Mouse (Mus musculus): ENCODE data around the gene Rrp9. TPM values are rescaled to one million over a fixed set of nuclear protein-coding genes. Genes with fewer than 3 reads are reported as not detected.

Gene Rrp9
- polyA plus RNA-seq (2015; fragmentation: Nextera tagmentation; extraction: Ambion mirVana), result 43.9 and 44.0 TPM in 2 replicates

DNA sequence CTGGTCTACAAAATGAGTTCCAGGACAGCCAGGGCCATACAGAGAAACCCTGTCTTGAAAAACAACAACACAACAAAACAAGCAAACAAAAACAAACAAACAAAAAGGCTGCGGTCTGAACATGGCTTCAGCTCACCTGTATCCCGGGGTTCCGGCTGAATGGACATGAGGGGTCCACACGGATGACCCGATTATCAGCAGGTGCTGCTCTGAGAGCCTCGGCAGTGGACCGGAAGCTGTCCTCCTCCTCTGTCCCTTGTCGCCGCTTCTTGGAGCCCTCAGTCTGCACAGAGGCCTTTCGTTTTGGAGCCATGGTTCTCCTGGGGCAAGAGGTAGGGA lies at the start of gene Rrp9:
Rrp9 (plus strand) TSS at position 301 of the 339 bp plus-strand sequence.
- Histone ChIP-seq H3K4me3 (no peak within 1 kb of the TSS), H3K9me3 (no peaks in the 10 kb centered on the region), H3K4me2 (peak within 1 kb of the TSS; percentile 37), H3K4me1 (replicated peaks) (peaks cover 46% of the 10 kb centered on the region), H3K27me3 (0 out of 2 replicates have a peak, but pooled peaks cover 3% of the 10 kb centered on the region), H3K27ac (peak within 1 kb of the TSS; percentile 18; the same call in 1 of the 2 replicates), H3K9ac (peak within 1 kb of the TSS; percentile 39), H3K36me3 (peaks cover 9% of the 10 kb centered on the region)
- ATAC-seq (ENCODE audit: low FRiP score), result no peak
- 92% methylated on average over 10 of the region's 10 CpGs for WGBS

DNA sequence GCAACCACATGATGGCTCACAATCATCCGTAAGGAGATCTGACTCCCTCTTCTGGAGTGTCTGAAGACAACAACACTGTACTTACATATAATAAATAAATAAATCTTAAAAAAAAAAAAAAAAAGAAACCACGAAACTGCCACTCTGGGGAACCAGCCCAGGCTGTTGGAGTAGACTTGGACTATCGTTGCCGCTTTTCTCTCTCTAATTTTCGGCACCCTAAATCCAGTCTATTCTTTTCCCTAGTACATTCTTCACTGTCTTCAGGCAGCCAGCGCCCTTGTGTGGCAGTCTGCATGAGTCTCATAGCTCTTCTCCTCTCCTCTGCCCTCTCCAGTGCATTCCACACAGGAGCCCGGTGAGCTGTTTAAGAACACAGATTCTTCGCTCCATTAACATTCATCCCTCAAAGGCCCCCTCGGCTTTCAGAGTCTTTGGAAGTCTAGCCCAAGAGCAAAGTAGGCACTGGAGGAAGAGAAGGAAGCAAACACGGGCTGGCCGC lies 47.0 kb upstream of the Rrp9 start:
- Histone ChIP-seq H3K9me3 (no peaks in the 10 kb centered on the region), H3K27me3 (no peaks in the 10 kb centered on the region), H3K4me1 (replicated peaks) (peaks cover 17% of the 10 kb centered on the region), H3K4me2 (peak overlapping the region; percentile 93), H3K9ac (peak overlapping the region; percentile 72), H3K36me3 (peaks cover 29% of the 10 kb centered on the region), H3K27ac (peak overlapping the region; percentile 96), H3K4me3 (peak overlapping the region; percentile 87)
- ATAC-seq (ENCODE audit: low FRiP score), result peak; percentile 74
- 18% methylated on average over 11 of the region's 11 CpGs for WGBS

DNA sequence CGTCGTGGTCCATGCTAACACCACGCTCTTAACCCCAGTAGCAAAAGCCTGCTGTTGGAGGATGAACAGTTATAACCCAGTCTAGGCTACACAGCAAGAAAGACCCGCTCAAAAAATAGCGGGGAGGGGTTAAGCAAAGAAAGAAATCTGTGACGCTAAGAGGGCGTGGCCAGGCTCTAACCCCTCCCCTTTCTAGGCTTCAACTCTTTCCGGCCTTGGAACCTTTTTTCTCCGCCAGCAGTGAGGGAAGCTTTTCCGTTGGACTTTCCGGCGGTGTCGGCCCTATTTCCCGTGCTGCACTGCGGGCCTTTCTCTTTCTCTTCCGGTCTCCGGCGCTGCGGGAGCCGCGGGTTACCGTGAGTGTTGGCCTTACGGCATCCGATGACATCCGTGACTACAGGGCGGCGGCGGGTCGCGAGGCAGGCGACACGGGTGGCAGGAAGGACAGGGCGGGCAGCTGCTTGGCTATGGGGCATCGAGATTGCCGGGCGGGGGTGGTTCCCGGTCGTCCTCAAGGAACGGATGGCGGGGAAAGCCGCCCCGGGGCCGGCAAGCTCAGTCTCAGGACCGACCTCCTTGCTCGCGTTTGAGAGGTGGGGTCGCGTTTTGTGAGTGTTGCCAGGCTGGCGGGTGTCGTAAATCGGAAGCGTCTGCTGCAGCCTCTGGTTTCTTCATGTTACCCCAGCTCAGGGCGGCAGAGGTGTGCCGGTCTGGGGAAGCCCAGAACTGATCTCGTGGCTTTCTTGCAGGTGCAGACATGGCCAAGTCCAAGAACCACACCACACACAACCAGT lies 46.3 kb upstream of the Rrp9 start, which contains the start of gene Rpl29:
Rpl29 (plus strand) TSS at position 234 of the 794 bp plus-strand sequence.
- peak within 1 kb of the TSS; percentile 96 for H3K27ac ChIP-seq
- under 1% methylated on average over 55 of the region's 55 CpGs for WGBS
- no peaks in the 10 kb centered on the region for H3K27me3 ChIP-seq
- no peaks in the 10 kb centered on the region for H3K9me3 ChIP-seq
- peak within 1 kb of the TSS; percentile 87 for H3K4me3 ChIP-seq
- peaks cover 35% of the 10 kb centered on the region for H3K36me3 ChIP-seq
- peak within 1 kb of the TSS; percentile 93 for H3K4me2 ChIP-seq
- ATAC-seq (ENCODE audit: low FRiP score), result peak; percentile 91
- peak within 1 kb of the TSS; percentile 99 for H3K9ac ChIP-seq
- peaks cover 17% of the 10 kb centered on the region for H3K4me1 ChIP-seq (replicated peaks)

- no peak for ATAC-seq (ENCODE audit: low FRiP score)
- WGBS, result 0% methylated on average over 4 of the region's 4 CpGs
- H3K4me2 ChIP-seq, result peak overlapping the region; percentile 93
- peak overlapping the region; percentile 87 for H3K4me3 ChIP-seq
- peaks cover 17% of the 10 kb centered on the region for H3K4me1 ChIP-seq (replicated peaks)
- H3K9ac ChIP-seq, result peak overlapping the region; percentile 99
- no peaks in the 10 kb centered on the region for H3K27me3 ChIP-seq
- no peaks in the 10 kb centered on the region for H3K9me3 ChIP-seq
- peaks cover 35% of the 10 kb centered on the region for H3K36me3 ChIP-seq
- peak overlapping the region; percentile 96 for H3K27ac ChIP-seq
Observed at GRCm38 (mm10) chr9:106430015-106430264, 45.8 kb upstream of the Rrp9 start.

DNA sequence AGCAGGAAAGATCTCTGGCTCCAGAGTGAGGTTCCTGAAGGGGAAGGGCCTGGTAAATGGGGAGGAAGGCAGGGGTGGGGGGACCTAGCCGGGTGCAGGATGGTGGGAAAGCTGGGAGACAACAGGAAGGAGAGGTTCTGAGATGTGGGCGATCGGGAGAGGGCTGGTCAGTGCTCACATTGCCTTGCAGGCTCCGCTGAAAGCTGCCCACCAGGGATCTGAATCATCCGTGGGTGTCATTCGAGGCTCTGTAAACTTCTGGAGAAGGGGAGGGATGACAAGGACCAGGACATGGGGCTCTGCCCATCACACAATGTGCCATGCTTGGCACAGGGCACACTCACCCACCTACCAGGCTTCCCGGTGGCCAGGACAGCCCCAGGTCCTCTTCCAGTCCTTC lies 42.4 kb upstream of the Rrp9 start:
- no peak overlapping the region for H3K27ac ChIP-seq
- no peak overlapping the region for H3K4me2 ChIP-seq
- ATAC-seq (ENCODE audit: low FRiP score), result no peak
- no peak overlapping the region for H3K9ac ChIP-seq
- H3K4me3 ChIP-seq, result no peak overlapping the region
- no peaks in the 10 kb centered on the region for H3K9me3 ChIP-seq
- peaks cover 35% of the 10 kb centered on the region for H3K36me3 ChIP-seq
- no peaks in the 10 kb centered on the region for H3K27me3 ChIP-seq
- WGBS, result 86% methylated on average over 6 of the region's 7 CpGs
- H3K4me1 ChIP-seq (replicated peaks), result peaks cover 35% of the 10 kb centered on the region

- ATAC-seq (ENCODE audit: low FRiP score), result no peak
- Histone ChIP-seq H3K4me2 (no peak overlapping the region), H3K36me3 (peaks cover 30% of the 10 kb centered on the region), H3K4me3 (no peak overlapping the region), H3K27me3 (no peaks in the 10 kb centered on the region), H3K9ac (no peak overlapping the region; the same call in 1 of the 2 replicates), H3K27ac (no peak overlapping the region), H3K4me1 (replicated peaks) (peaks cover 28% of the 10 kb centered on the region), H3K9me3 (no peaks in the 10 kb centered on the region)
- WGBS, result 87% methylated on average over 9 of the region's 9 CpGs
Observed at GRCm38 (mm10) chr9:106436566-106436965, 39.2 kb upstream of the Rrp9 start.

- peaks cover 35% of the 10 kb centered on the region for H3K4me1 ChIP-seq (replicated peaks)
- H3K27me3 ChIP-seq, result no peaks in the 10 kb centered on the region
- WGBS, result 88% methylated on average over 5 of the region's 5 CpGs
- no peak overlapping the region for H3K4me2 ChIP-seq
- H3K9me3 ChIP-seq, result no peaks in the 10 kb centered on the region
- ATAC-seq (ENCODE audit: low FRiP score), result no peak
- no peak overlapping the region for H3K27ac ChIP-seq
- no peak overlapping the region for H3K4me3 ChIP-seq
- H3K9ac ChIP-seq, result no peak overlapping the region
- H3K36me3 ChIP-seq, result peaks cover 3% of the 10 kb centered on the region; the same call in 1 of the 2 replicates
Observed at GRCm38 (mm10) chr9:106442680-106443079, 33.1 kb upstream of the Rrp9 start.

DNA sequence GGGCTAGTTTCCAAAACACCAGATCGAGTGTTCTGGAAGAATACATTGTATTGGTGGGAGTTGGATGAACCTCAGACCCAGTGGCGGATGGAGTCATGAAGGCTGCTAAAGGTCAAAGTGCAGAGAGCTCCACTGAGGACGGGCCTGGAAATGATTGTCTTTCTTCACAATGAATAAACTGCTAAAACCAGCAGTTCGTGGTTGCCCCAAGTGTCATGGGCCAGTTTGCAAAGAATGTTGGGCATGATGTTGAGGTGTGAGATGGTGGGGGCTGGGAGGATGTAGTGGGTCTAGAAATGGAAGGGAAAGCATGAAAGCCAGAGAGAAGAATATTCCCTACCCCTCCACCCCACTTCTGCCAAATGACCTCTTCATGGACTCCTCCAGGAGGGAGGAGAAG lies 30.9 kb upstream of the Rrp9 start:
- H3K4me2 ChIP-seq, result no peak overlapping the region
- WGBS, result 70% methylated on average over 4 of the region's 4 CpGs

DNA sequence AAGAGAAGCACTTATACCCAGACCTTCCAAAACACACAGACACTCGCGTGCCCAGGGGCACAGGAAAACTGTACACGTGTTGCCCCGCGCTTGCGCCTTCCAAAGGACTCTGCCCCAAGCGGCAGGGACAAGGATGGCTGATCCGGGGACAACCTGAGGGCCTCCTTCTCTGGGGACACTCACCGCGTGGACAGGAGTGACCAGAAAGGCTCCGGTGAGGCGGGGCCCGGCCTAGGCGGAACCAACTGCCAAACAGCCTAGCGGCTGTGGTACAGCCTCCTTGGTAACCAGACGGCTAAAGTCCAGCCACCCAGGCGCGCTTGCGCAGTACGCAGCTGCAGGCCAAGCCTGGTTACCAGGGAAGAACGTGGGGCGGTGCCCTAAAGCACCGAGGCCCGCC lies 28.4 kb upstream of the Rrp9 start, which contains the start of the genes Abhd14b and Abhd14a:
Abhd14b (plus strand) TSS at position 112 of the 400 bp plus-strand sequence.
Abhd14a (minus strand) TSS at position 331 of the 400 bp plus-strand sequence.
- H3K4me1 ChIP-seq (replicated peaks), result peaks cover 58% of the 10 kb centered on the region

More for the DNA sequence above, 30.9 kb upstream of the Rrp9 start:
- Histone ChIP-seq H3K9me3 (no peaks in the 10 kb centered on the region), H3K27me3 (no peaks in the 10 kb centered on the region), H3K36me3 (peaks cover 3% of the 10 kb centered on the region; the same call in 1 of the 2 replicates), H3K4me1 (replicated peaks) (peaks cover 40% of the 10 kb centered on the region), H3K9ac (no peak overlapping the region), H3K27ac (no peak overlapping the region), H3K4me3 (no peak overlapping the region)
- no peak for ATAC-seq (ENCODE audit: low FRiP score)

GRCm38 (mm10) chr9:106447951-106448350 lies 27.8 kb upstream of the Rrp9 start:
- Histone ChIP-seq H3K4me3 (peak overlapping the region; percentile 52), H3K4me2 (peak overlapping the region; percentile 73), H3K27me3 (0 out of 2 replicates have a peak, but pooled peaks cover 3% of the 10 kb centered on the region), H3K9ac (peak overlapping the region; percentile 72), H3K9me3 (no peaks in the 10 kb centered on the region), H3K36me3 (no peaks in the 10 kb centered on the region), H3K27ac (peak overlapping the region; percentile 65), H3K4me1 (replicated peaks) (peaks cover 64% of the 10 kb centered on the region)
- 44% methylated on average over 9 of the region's 9 CpGs for WGBS
- peak; percentile 38 for ATAC-seq (ENCODE audit: low FRiP score)

More for the DNA sequence above, 28.4 kb upstream of the Rrp9 start, which contains the start of the genes Abhd14b and Abhd14a:
- Histone ChIP-seq H3K27ac (peak within 1 kb of the TSS; percentile 78), H3K9ac (peak within 1 kb of the TSS; percentile 75), H3K4me2 (peak within 1 kb of the TSS; percentile 73), H3K27me3 (0 out of 2 replicates have a peak, but pooled peaks cover 3% of the 10 kb centered on the region), H3K36me3 (no peaks in the 10 kb centered on the region), H3K4me3 (peak within 1 kb of the TSS; percentile 52), H3K9me3 (no peaks in the 10 kb centered on the region)
- peak; percentile 79 for ATAC-seq (ENCODE audit: low FRiP score)
- under 1% methylated on average over 24 of the region's 24 CpGs for WGBS

- WGBS, result 2% methylated on average over 23 of the region's 23 CpGs
- peak; percentile 46; the same call in 1 of the 2 replicates for ATAC-seq (ENCODE audit: low FRiP score)
- H3K9ac ChIP-seq, result peak overlapping the region; percentile 75
- H3K27ac ChIP-seq, result peak overlapping the region; percentile 78
- no peaks in the 10 kb centered on the region for H3K9me3 ChIP-seq
- H3K4me2 ChIP-seq, result peak overlapping the region; percentile 73
- peaks cover 68% of the 10 kb centered on the region for H3K4me1 ChIP-seq (replicated peaks)
- no peaks in the 10 kb centered on the region for H3K36me3 ChIP-seq
- peak overlapping the region; percentile 52 for H3K4me3 ChIP-seq
- H3K27me3 ChIP-seq, result 0 out of 2 replicates have a peak, but pooled peaks cover 3% of the 10 kb centered on the region
Observed at GRCm38 (mm10) chr9:106448498-106449031, 27.2 kb upstream of the Rrp9 start.

DNA sequence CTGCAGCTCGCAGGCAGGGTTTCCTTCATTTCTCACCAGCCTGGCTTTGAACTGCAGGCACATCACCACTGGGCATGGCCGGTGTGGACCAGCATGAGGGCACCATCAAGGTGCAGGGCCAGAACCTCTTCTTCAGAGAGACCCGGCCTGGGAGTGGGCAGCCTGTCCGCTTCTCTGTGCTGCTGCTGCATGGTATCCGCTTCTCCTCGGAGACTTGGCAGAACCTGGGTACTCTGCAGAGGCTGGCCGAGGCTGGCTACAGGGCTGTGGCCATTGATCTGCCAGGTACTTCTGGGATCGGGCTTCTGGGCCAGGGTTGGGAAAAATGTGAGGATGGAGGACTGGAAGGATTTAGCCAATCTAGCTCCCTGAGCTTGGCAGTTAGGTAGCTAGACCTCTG lies 25.8 kb upstream of the Rrp9 start:
- 0 out of 2 replicates have a peak, but pooled peaks cover 3% of the 10 kb centered on the region for H3K27me3 ChIP-seq
- no peaks in the 10 kb centered on the region for H3K9me3 ChIP-seq
- no peak overlapping the region for H3K4me3 ChIP-seq
- no peak overlapping the region for H3K4me2 ChIP-seq
- peaks cover 75% of the 10 kb centered on the region for H3K4me1 ChIP-seq (replicated peaks)
- H3K27ac ChIP-seq, result no peak overlapping the region
- 93% methylated on average over 8 of the region's 8 CpGs for WGBS
- H3K36me3 ChIP-seq, result no peaks in the 10 kb centered on the region
- no peak overlapping the region for H3K9ac ChIP-seq
- ATAC-seq (ENCODE audit: low FRiP score), result no peak

All from hindbrain, embryonic 13.5 days (tissue).